Mouse (Mus musculus) embryo, embryonic 9.5 days (tissue): ENCODE results near the gene Gadd45a.
"Not testable (repeated sequence)": the region's sequence is repeated elsewhere in the genome, so short reads cannot be mapped to it uniquely, and the experiment has no call there.

Experiments used
- DNase-seq: peaks from one replicate; pipeline ENCODE4 v3.0.0-alpha.2; 2017; ENCODE audit errors: extremely low spot score

Gene Gadd45a

DNA sequence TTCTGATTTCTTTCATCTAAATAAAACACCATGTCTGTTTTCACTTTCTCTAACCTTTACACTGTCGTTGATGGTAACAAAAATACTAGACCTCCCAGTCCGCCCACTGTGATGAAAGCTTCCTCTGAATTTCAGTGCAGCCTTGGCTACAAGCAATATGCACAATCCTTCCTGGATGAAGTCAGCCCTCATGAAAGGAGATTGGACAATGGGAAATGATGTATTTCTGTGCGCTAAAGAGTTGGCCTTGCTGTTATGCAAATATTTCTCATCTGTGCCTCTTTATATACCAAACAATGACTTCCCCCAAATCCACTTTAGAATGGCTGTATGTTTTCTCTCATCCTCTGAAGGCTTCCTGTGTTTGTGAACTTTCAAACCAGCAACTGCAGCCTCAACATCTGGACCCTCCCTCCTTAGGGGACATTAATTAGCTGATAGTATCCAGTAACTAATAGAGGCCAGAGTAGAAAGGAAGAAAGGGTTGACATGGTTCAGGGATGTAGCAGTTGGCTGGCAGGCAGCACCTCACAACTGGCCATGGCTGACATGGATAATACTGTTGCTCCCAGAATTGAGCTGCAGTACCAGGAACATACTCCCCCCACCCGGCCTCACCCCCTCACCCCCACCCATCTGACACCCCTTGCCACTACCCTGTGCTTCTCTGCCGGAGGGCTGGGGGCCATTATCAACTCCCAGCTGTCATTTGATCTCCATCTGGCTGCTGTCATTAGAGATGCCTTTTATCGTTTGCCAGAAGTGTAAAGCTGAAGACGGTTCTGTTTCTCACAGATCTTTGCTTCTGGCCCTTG is 11.8 kb upstream of the Gadd45a start:
- DNase-seq: no peak

DNA sequence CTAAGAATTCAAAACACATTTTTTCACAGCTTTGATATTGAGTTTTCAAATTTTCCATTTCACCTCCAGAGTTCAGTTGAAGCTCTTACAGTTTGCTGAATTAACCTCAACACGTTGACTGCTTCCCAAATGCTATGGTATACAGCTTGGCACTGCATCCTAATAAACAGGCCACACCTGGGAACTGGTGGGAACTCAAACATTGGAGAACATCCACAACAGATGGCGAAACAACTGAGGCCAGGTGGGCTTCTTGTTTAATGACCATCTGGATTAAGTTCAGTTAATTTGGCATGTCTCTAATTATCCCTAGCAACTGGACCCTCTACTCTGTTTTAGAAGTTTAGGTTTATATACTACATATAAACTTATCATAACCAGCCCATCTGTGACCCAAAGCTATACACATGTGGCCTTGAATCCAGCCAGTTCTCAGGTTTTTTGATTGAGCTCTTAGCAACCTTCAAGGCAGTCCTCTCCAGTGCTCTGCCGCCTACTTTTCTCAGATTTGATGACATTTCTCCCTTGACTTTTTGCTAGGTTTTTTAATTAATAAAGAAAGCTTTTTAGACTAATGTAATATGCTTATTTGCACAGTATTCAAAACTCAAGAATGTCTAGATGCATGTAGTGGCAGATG is 10.9 kb upstream of the Gadd45a start:
- DNase-seq: no peak

DNA sequence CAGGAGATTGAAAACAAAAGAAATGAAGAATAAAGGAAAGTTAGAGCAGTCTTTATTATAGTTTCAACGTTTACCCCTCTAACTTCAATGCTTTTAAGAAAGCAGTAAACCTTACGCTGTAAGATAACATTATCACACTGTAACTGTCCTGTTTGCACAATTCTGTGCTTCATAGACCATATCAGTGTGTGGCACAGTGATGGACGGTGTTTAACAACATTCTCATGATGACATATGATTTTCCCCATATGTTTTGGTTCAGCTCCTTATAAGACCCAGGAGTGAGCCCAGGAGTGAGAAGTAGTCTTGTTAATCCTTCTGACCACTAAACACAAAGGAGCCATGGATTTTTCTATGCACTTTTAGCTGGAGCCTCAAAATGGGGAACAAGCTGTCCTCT is 9.7 kb upstream of the Gadd45a start:
- DNase-seq: no peak

GRCm38 (mm10) chr6:67045424-67045823 is 8.2 kb upstream of the Gadd45a start:
- DNase-seq: no peak

DNA sequence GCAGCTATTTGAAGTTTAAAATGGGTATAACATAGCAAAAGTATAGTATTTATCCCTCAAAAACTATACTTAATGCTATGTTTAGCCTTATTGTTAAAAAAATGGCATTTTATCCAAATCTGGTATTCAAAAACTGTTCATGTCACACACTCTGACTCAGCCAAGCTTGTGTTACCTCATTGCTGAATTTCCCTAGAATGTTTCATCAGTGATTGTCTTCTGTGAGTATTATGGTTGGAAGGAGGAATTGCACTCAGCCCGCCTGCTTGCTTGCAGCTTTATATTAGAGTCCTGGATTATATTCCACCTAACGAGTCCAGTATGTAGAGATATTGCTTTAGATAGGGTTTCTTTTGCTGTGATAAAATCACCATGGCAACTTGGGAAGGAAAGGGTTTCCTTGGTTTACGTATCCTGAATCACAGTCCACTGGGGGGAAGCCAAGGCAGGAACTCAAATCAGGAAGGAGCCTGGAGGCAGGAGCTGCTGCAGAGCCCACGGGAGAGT is 3.7 kb upstream of the Gadd45a start:
- no peak for DNase-seq

GRCm38 (mm10) chr6:67038964-67039363 is 1.7 kb upstream of the Gadd45a start:
- no peak for DNase-seq

DNA sequence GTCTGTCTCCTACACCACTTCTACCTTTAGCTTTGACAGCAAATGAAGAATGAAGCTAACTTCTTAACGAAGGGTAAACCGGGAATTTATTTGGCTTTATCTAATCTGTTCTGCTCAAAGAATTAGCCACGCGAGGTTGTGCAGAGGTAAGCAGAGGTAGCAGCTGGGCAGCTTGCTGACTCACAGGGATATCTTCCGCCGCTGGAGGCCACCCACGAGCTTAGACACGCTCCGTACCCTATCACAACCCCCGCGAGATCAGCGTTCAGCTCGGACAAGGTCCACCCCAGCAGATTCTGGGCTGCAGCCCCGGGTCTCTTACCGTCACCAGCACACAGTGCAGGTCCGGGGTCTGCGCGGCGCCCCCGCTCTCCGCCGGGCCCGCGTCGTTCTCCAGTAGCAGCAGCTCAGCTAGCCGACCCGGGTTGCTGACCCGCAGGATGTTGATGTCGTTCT is 873 bp downstream of the Gadd45a start:
- peak; percentile 87 for DNase-seq

- peak; percentile 26 for DNase-seq
Observed at GRCm38 (mm10) chr6:67035388-67036299, 1.6 kb downstream of the Gadd45a start.

- DNase-seq: no peak
Observed at GRCm38 (mm10) chr6:67034331-67035130, 2.7 kb downstream of the Gadd45a start.

- no peak for DNase-seq
Observed at GRCm38 (mm10) chr6:67033604-67034003, 3.7 kb downstream of the Gadd45a start.

DNA sequence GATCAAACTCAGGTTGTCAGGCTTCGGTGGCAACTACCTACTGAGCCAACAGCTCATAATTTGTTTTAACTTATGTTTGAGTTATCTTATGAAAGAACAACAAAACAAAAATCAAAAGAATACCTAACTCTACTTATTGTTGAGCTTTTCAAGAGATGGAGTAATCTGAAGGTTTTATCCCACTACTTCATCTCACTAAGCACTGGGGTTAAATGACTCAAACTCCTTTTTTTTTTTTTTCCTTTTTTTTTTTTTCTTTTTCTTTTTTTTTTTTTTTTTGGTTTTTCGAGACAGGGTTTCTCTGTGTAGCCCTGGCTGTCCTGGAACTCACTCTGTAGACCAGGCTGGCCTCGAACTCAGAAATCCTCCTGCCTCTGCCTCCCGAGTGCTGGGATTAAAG is 4.3 kb downstream of the Gadd45a start:
- DNase-seq: not testable (repeated sequence)

DNA sequence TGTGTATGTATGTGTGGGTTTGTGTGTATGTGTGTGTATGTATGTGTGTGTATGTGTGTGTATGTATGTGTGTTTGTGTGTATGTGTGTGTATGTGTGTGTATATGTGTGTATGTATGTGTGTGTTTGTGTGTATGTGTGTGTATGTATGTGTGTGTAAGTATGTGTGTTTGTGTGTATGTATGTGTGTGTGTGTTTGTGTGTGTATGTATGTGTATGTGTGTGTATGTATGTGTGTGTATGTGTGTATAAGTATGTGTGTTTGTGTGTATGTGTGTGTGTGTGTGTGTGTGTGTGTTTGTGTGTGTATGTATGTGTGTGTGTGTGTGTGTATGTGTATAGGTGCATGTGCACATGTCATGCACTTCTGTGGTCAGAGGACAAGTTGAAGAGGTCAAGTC is 4.7 kb downstream of the Gadd45a start:
- not testable (repeated sequence) for DNase-seq

DNA sequence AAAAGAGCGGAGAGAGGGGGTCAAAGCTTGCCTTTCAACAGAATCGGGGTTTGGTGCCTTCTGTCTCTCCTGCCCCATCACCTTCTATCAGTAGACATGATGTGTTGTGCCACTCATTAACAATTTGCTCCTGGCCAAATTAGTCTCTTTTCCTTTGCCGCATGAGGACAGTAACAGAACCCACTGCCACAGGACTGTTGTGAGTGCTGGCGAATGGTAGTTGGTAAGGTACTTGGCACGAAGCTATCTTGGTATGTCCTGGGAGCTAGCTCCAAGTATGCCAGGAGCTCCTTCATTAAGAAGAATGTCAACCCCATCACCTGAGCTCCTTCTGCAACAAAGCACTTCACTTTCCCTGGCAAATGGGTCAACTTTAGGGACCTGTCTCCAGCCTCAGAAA is 6.4 kb downstream of the Gadd45a start:
- no peak for DNase-seq

DNA sequence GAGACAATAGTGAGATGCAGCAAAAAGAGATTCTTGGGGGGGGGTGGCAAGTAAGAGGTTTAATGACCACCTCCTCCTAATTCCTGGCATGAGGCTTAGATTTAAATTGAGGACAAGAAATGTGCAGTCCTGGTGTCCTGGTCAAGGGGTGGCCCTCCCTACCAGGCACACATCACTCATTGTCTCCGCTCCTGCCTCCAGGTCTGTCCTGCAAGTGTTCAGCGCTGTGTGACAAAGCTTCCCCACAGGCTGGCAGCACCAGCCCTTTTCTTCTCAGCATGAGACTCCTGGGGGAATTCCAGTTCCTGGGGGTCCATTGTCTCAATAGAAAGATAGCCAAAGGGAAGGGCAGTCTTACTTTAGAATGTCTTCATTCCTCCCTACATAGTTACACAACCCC is 6.8 kb downstream of the Gadd45a start:
- DNase-seq: peak; percentile 46

- DNase-seq: no peak
Observed at GRCm38 (mm10) chr6:67029987-67030386, 7.3 kb downstream of the Gadd45a start.

DNA sequence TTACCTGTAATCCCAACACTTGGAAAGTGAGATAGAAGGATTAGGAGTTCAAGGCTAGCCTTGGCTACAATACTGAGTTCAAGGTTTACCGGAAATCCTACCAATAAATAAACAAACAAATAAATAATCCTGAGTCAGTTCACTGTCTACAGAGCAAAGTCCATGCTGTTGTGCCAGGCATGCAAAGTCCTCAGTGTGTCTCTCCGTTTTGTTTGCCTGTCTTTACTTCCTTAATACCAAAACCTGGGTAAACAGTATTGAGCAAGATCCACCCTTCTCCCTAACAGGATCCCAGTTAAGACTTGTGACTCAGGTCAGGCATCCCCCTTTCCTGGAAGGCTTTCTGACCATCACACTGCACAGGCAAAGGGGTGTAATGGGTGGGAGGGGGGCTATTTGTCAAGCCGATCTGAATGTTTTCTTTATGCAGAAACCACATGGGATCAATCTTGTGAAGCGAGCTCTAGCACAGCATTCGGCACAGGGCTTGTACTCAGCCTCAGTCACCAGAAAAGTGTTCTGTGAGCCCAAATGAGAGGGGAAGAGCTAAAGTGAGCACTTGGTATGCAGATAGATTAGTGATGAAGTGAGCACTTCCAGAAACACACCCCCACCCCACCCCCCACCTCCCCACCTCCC is 7.8 kb downstream of the Gadd45a start:
- DNase-seq: no peak

DNA sequence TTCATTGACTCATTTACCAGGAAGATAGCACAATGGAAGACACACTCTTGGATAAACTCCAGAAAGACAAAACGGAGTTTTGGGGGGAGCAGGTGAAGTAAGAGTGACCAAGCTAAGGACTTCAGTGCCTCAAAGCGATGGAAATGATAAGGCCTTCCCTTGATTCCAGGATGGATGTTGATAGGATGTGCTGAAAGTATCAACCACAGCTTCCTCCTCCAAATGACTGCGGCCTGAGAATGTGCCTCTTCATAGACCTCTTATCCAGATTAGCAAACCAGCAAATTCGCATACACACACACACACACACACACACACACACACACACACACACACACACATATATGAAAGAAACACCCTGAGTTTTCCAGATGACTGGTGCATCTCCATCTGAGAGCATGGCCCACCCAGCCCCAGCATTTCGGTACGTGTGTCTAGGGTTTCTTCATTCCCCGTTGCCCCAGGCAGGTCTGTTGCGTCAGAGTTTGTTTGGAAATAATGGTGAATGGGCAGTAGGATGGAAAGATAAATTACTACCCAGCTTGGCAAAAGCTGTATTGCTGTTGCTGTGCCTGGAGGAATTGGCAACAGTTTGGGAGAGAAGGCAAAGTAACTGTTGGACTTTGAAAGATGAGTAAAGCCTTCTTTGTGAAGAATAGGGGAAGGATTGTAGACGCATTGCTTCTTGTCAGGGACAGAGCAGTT is 9.7 kb downstream of the Gadd45a start:
- DNase-seq: no peak

- no peak for DNase-seq
Observed at GRCm38 (mm10) chr6:67026661-67027060, 10.6 kb downstream of the Gadd45a start.

DNA sequence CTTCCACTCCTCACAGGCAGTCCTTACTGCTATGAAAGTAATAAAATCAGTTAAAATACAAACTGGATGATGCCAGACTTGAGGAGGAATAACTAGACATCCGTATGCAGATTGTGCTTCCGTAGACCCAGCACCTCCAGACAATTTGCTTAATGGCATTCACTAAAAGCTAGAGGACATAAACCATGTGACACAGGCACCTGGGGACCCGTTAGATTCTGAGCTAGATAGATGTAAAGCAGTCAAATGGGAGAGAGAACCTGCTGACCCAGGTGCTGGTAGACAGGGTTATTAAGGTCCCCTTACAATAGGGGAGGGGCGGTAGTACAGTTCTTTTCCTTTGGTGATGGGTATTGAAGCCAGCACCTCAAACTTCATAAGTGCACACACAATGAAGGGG is 13.5 kb downstream of the Gadd45a start:
- no peak for DNase-seq

- DNase-seq: no peak
Observed at GRCm38 (mm10) chr6:67021308-67021707, 15.9 kb downstream of the Gadd45a start.
